Mouse (Mus musculus): Measurements from ENCODE around the gene Defb38. TPM values are rescaled to one million over a fixed set of nuclear protein-coding genes. Genes with fewer than 3 reads are reported as not detected.

Defb38 gene
- not detected for total RNA-seq (2021)

- DNase-seq, result no peak
- intact Hi-C loops (cut with DNase I), result no loop called here
These were observed at the start of gene Defb38 for GRCm38 (mm10) chr8:19026466-19026865. TSS of gene Defb38 (minus strand) at chr8:19026566.

GRCm38 (mm10) chr8:19066013-19066412 is 39.6 kb upstream of the Defb38 start:
- intact Hi-C loops (cut with DNase I), result no loop called here
- DNase-seq, result no peak

DNA sequence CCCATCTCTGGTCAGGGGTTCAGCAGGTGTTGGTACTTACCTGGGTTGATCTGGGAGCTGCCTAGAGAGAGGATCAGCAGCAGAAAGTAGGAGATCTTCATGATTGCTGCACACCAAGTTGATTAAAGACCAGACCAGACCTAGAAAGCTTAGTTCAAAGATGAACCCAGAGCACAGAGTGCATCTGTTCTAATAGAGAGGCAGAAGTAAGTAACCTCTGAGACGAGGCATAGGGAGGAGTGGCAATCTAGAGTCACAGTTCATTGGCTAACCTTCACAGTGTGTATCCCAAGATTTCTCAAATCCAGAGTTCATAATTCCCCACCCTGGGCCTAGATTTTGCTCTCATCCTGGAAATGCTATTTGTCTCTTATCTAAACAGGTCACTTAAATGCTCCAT is 38.3 kb upstream of the Defb38 start, which contains the start of gene Defb39:
Gene Defb39, minus strand, starts transcription at position 101 of the 400 bp plus-strand sequence.
- DNase-seq, result no peak
- intact Hi-C loops (cut with DNase I), result no loop called here

DNA sequence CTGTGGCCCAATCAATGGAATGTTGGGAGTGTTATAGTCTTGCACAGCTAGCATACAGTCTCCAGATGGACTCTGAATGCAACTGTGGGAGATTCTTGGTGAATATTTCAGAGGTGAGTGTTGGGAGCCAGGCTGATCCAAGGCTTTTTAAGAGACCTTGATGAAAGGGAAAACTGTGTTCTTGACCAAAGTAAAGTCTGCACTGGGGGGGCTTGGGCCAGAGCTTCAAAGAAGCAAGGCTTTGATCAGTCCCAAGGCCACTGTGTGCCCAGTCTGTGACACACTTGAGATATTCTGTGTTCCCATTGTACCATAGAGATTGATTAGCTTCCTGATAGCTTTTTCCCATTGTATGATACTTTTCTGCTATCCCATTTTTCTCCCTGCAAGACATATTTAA is 36.5 kb upstream of the Defb38 start:
- no peak for DNase-seq
- intact Hi-C loops (cut with DNase I), result no loop called here

GRCm38 (mm10) chr8:19045242-19045641 is 18.9 kb upstream of the Defb38 start:
- intact Hi-C loops (cut with DNase I), result no loop called here
- no peak for DNase-seq

Other genes starting within 250 kb of the Defb38 start
- not detected for gene Defb40, start 48.3 kb downstream of the Defb38 start, total RNA-seq (2021)
- not detected for gene Defb37, start 35.5 kb downstream of the Defb38 start, total RNA-seq (2021)
- gene Defb39, start 38.2 kb upstream of the Defb38 start, total RNA-seq (2021), result not detected
- gene Defb12, start 88.3 kb upstream of the Defb38 start, total RNA-seq (2021), result not detected
- not detected for gene Defb34, start 97.2 kb upstream of the Defb38 start, total RNA-seq (2021)
- not detected for gene Gm45826, start 114.2 kb upstream of the Defb38 start, total RNA-seq (2021)
- not detected for gene Defb14, start 167.8 kb upstream of the Defb38 start, total RNA-seq (2021)
- not detected for gene Defb4, start 172.1 kb upstream of the Defb38 start, total RNA-seq (2021)
- not detected for gene Defb6, start 198.9 kb upstream of the Defb38 start, total RNA-seq (2021)
- gene Defb46, start 213.3 kb upstream of the Defb38 start, total RNA-seq (2021), result not detected
- gene Defb5, start 221.0 kb upstream of the Defb38 start, total RNA-seq (2021), result not detected